Mouse (Mus musculus) E14TG2a.4 (cell line): ENCODE results near the gene Stmn1.

Experiments
- CTCF ChIP-seq: conservative IDR thresholded peaks from 2 replicates; pipeline ENCODE4 v1.5.1; 2014; ENCODE audit warnings: low read length
- NANOG ChIP-seq: IDR thresholded peaks from 2 replicates; pipeline ENCODE4 v1.6.1; 2014; ENCODE audit warnings: borderline replicate concordance, low read length, mixed read lengths
- POU5F1 ChIP-seq: IDR thresholded peaks from 2 replicates; pipeline ENCODE4 v1.6.1; 2014; ENCODE audit warnings: low read length, borderline replicate concordance

- TF ChIP-seq CTCF (no peak), POU5F1 (no peak), NANOG (no peak)
These were observed 11.7 kb downstream of the Stmn1 start for GRCm38 (mm10) chr4:134479839-134480238.
